Mouse (Mus musculus) kidney, adult 2 months (tissue): ENCODE results near the gene Grip1. TPM values are rescaled to one million over a fixed set of nuclear protein-coding genes. Genes with fewer than 3 reads are reported as not detected.

Experiments
- DNase-seq: peaks from one replicate; pipeline ENCODE4 v3.0.0; 2021
- H3K27ac ChIP-seq: fragments of 200-500 bp; 2 replicates; pipeline ENCODE4 v1.5.1; 2012; ENCODE audit warnings: low read depth, low read length, control low read depth, inconsistent platforms; ENCODE audit not compliant: insufficient read depth
- H3K27me3 ChIP-seq: fragments of 200-500 bp; replicated peaks from 2 replicates; pipeline ENCODE4 v1.6.1; 2012; ENCODE audit warnings: mild to moderate bottlenecking, moderate library complexity, low read length, inconsistent platforms; ENCODE audit not compliant: control insufficient read depth, insufficient read depth
- H3K36me3 ChIP-seq: fragments of 200-500 bp; 2 replicates; pipeline ENCODE4 v1.6.1; 2012; ENCODE audit warnings: mild to moderate bottlenecking, moderate library complexity, low read length, inconsistent platforms; ENCODE audit not compliant: control insufficient read depth, insufficient read depth
- H3K4me1 ChIP-seq: fragments of 200-500 bp; 2 replicates; pipeline ENCODE4 v1.6.1; 2011; ENCODE audit warnings: low read length; ENCODE audit not compliant: control insufficient read depth, insufficient read depth
- H3K4me3 ChIP-seq: fragments of 200-500 bp; 2 replicates; pipeline ENCODE4 v1.5.1; 2011; ENCODE audit warnings: mild to moderate bottlenecking, low read depth, low read length, control low read depth; ENCODE audit not compliant: insufficient read depth
- CTCF ChIP-seq: fragments of 200-500 bp; conservative IDR thresholded peaks from 2 replicates; pipeline ENCODE4 v1.5.1; 2011; ENCODE audit warnings: low read depth, mild to moderate bottlenecking, control low read depth, low read length, moderate library complexity, mixed read lengths; ENCODE audit not compliant: insufficient read depth, insufficient read length
- POLR2A ChIP-seq: fragments of 200-500 bp; IDR thresholded peaks from one replicate; pipeline ENCODE4 v1.6.1; 2011; ENCODE audit warnings: low read depth, low read length, control low read depth
- WGBS: fragments of 180-500 bp; shearing (Covaris S2); methylation state at CpG from one replicate; pipeline ENCODE4 v1.1.7; 2018; 5-methylcytosine and 5-hydroxymethylcytosine counted together
- polyA plus RNA-seq: library from polyadenylated mRNA; depleted of rRNA; stranded (reverse); fragments of >200 nt; gene quantifications from 2 replicates; pipeline ENCODE4 v1.2.3, GENCODE M21; 2012

Grip1 gene
- polyA plus RNA-seq, 1 experiment, result 2.7 TPM

DNA sequence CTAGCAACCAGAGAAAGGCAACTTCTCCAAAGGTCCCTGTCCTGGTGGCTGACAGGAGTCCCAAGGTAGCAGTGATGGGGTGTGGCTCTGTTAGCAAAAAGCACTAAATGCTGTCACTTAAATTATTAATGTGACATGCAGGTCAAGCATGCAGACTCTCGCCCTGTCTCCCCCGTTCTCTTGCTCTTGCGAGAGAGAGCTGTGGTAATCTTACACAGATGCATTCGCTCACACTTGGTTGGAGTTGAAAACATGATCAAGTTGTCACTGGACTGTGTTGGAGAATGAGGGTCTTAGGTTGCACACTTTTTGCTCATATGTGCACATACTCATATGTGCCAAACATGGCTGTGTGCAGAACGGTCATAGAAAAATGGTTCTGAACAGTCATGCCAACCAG, 176.8 kb downstream of the Grip1 start:
- Histone ChIP-seq H3K4me1 (no peaks in the 10 kb centered on the region), H3K27me3 (no peaks in the 10 kb centered on the region; the same call in 1 of the 2 replicates), H3K36me3 (no peaks in the 10 kb centered on the region), H3K27ac (no peak overlapping the region), H3K4me3 (no peak overlapping the region)
- 85% methylated on average over 5 of the region's 5 CpGs for WGBS
- DNase-seq, result no peak
- TF ChIP-seq POLR2A, result no peak
- TF ChIP-seq CTCF, result no peak

DNA sequence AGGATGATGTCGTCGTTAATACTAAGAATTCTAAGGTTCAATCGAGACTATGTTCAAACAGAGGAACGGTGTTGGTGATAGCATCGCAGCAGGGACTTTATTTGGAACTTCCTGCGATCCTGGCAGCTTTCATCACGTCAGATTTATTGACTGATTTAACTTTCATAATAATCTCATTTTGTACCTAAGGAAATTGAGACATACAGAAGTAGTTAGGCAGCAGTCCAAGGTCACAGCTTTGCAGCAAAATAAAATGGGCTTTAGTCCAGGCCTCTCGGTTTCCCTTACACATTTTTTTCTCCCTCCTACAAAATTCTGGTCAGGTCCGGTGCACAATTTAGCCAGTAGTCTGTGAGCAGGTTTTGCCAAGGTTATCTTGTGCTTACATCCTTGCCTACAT, 178.3 kb downstream of the Grip1 start:
- TF ChIP-seq CTCF (no peak), POLR2A (no peak)
- WGBS, result 48% methylated on average over 9 of the region's 9 CpGs
- H3K27me3 ChIP-seq, result no peaks in the 10 kb centered on the region; the same call in 1 of the 2 replicates
- H3K4me1 ChIP-seq, result no peaks in the 10 kb centered on the region
- no peaks in the 10 kb centered on the region for H3K36me3 ChIP-seq
- DNase-seq, result no peak
- no peak overlapping the region for H3K4me3 ChIP-seq
- no peak overlapping the region for H3K27ac ChIP-seq

DNA sequence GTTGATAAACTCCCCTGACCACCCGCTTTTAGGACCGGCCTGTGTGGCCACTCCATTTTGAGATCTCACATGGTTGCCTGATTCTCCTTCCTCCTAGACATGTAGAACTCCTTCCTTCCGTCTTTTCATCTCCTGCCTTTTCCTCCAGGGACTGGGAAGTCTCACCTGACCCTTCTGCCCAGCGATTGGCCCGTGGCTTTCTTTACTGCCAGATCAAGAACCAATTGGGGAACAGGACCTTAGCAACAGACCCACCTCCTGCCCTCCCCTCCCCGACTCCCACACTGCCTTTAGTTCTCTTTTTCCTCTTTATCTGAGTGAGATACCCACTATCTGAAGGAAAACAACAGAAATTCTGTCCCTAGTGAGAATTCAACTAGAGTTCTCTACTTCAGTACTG, 180.9 kb downstream of the Grip1 start:
- H3K4me3 ChIP-seq, result no peak overlapping the region
- TF ChIP-seq CTCF, result no peak
- no peak for TF ChIP-seq POLR2A
- no peak overlapping the region for H3K27ac ChIP-seq
- DNase-seq, result no peak
- H3K36me3 ChIP-seq, result no peaks in the 10 kb centered on the region
- 84% methylated on average over 6 of the region's 6 CpGs for WGBS
- no peaks in the 10 kb centered on the region for H3K4me1 ChIP-seq
- H3K27me3 ChIP-seq, result no peaks in the 10 kb centered on the region

DNA sequence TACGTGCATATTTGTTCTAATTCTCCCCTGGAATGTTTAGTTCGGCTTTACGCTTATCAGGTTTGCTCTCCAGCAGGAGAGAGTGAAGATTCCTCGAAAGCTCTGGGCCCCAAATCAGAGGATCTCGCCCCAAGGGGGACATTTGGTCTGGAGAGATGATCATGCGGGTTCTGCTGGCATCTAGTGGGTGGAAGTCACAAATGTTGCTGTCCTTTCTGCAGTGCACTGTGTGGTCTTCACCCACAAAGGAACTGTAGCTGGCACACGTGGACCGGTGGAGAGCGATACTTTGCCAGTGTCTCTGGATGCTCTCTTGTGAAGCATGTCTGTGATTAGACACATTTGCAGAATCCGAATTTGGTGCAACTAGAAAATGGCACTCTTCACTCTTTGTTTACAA, 186.9 kb downstream of the Grip1 start:
- no peak for DNase-seq
- 0 out of 2 replicates have a peak, but pooled peaks have one; percentile 15 for TF ChIP-seq CTCF
- TF ChIP-seq POLR2A, result no peak
- 78% methylated on average over 10 of the region's 10 CpGs for WGBS

DNA sequence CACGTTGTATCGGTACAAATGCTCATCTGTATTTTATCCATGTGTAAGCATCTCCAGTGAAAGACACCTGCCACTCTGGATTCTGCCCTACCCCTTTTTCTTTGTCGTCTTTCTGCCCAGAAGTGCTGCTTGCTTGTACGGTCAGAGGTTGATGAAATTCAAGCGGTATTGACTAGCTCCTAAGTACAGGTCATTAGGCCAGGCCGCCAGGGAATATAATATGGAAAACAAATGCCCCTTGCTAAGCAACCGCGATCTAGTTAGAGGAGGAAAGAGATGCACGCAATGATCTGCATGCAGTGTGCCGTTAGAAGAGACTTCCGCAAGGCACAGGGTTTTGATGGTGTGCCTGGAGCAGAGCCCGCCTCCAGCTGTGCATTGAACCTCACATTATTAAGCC, 187.4 kb downstream of the Grip1 start:
- 64% methylated on average over 12 of the region's 12 CpGs for WGBS
- TF ChIP-seq POLR2A (no peak), CTCF (no peak)
- Histone ChIP-seq H3K4me1 (no peaks in the 10 kb centered on the region), H3K4me3 (no peak overlapping the region), H3K36me3 (no peaks in the 10 kb centered on the region), H3K27me3 (no peaks in the 10 kb centered on the region), H3K27ac (no peak overlapping the region)
- DNase-seq, result no peak

More for the DNA sequence above, 186.9 kb downstream of the Grip1 start:
- H3K27me3 ChIP-seq, result no peaks in the 10 kb centered on the region
- no peak overlapping the region for H3K4me3 ChIP-seq
- H3K36me3 ChIP-seq, result no peaks in the 10 kb centered on the region
- no peaks in the 10 kb centered on the region for H3K4me1 ChIP-seq
- H3K27ac ChIP-seq, result no peak overlapping the region

DNA sequence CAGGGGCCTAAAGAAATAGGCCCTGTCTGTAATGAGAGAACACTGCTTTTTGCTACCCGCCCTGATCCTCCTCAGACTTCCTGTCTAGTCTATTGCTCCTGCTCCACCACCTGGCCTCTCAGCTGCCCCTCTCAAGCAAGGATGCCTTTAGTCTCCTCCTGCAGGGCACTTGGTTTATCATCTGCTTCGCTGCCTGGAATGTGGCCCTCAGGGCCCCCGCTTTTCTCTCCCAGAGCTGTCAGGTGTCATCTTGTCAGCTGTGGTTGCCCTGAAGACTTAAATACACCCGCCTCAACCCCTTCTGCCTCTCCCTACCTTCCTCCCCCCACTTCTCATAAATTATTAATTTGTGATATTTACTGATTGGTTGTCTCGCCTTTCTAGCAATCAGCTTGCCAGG, 190.7 kb downstream of the Grip1 start:
- DNase-seq, result no peak
- WGBS, result 53% methylated on average over 5 of the region's 5 CpGs
- H3K4me1 ChIP-seq, result no peaks in the 10 kb centered on the region
- no peak overlapping the region for H3K27ac ChIP-seq
- TF ChIP-seq POLR2A, result no peak
- TF ChIP-seq CTCF, result no peak
- H3K27me3 ChIP-seq, result no peaks in the 10 kb centered on the region
- H3K36me3 ChIP-seq, result no peaks in the 10 kb centered on the region
- no peak overlapping the region for H3K4me3 ChIP-seq

DNA sequence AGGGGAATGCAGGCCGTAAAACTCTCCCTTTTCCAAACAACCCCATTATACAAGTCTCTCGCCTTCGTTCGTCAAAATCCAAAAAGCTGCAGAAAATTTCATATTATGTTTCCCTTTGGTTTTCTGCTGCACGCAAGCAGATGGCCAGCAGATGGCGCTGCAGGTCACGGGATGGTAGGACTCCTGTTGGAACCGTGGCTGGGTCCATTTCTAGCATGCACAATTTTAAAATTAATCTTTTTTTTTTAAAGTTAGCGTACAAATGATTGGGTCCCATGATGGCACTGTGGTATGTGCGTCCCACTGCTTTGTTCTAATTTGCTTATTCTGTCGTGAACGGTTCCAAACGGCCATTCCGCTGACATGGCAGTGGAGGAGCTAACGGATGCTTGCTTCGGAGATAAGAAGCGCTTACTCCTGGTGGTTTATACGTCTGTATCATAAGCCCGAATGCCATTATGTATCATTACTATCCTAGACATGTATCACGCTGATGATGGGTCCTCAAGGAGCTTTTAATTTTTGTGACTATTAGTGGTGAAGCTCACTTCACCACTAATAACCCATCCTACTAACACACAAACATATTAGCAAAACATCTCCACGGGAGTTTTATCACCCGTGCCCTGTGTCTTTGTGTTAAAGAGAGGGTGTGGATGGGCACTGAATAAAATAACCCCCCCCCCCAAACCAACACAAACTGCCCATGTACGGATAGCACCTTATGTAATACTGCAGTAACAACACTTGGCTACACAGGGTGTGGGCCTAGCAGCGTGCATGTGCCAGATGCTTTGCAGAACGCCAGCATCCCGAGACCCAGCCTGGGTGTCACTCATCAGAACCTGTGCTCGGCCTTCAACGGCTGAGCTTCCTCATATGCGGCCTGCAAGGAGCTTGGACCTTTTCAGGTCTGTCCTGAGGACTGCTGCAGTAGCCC, 193.1 kb downstream of the Grip1 start:
- 64% methylated on average over 29 of the region's 29 CpGs for WGBS
- H3K4me1 ChIP-seq, result no peaks in the 10 kb centered on the region
- DNase-seq, result peak; percentile 39
- no peak for TF ChIP-seq POLR2A
- peak; percentile 81 for TF ChIP-seq CTCF
- H3K27ac ChIP-seq, result no peak overlapping the region
- no peaks in the 10 kb centered on the region for H3K36me3 ChIP-seq
- no peak overlapping the region for H3K4me3 ChIP-seq
- no peaks in the 10 kb centered on the region for H3K27me3 ChIP-seq
